8 mouse cellular contexts compared by ENCODE assay signal in the genomic region with DNA sequence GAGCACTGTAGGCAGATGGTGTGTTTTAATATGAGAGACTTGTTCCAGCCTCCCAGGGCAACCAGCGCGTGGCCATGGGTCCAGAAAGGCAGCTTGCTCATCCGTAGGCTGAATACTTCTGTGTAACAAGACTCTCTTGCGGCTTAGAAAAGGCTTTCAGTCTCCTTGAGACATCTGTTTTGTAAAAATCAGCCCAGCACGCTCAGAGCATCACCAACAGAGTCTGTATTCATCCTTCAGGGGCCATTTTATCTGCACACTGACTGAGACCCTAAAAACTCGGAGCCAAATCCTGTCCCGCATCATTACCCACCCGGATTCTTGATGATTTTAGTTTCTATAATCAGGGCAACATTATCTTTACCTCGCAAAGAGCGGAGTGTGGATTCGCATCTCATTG.
DNase-seq lines count a peak whose midpoint lies in the region; ATAC-seq and TF ChIP-seq lines count a peak whose summit lies in the region.
"Had no signal": no experiment of that assay in that cellular context is flagged by ENCODE, and none has a peak within 500 bp of the region (broad histone marks: within the 10 kb centered on the region; RNA-seq: fewer than 3 reads in every experiment).

No protein-coding gene starts in this region.

- peak overlapping the region; percentile 85 for H3K27ac ChIP-seq in embryonic facial prominence, embryonic 13.5 days
- peak overlapping the region; percentile 61; the same call in 1 of the 2 replicates for H3K27ac ChIP-seq in hindbrain, embryonic 15.5 days (replicated peaks)
- H3K27ac ChIP-seq in midbrain, postnatal 0 days (ENCODE audit: low read depth, low read length), result no peak overlapping the region

- no peak for ATAC-seq in embryonic facial prominence, embryonic 13.5 days (ENCODE audit: insufficient number of reproducible peaks, insufficient read depth, low FRiP score, low TSS enrichment, low read depth)
- peak; percentile 66 for ATAC-seq in hindbrain, embryonic 15.5 days (ENCODE audit: low FRiP score, low read depth)
- no peak for ATAC-seq in midbrain, postnatal 0 days (ENCODE audit: low FRiP score)

- H3K4me3 ChIP-seq in embryonic facial prominence, embryonic 13.5 days, result 0 out of 2 replicates have a peak overlapping the region, but pooled peaks have one; percentile 4
- H3K4me3 ChIP-seq in hindbrain, embryonic 15.5 days, result no peak overlapping the region
- 0 out of 2 replicates have a peak overlapping the region, but pooled peaks have one; percentile 3 for H3K4me3 ChIP-seq in midbrain, postnatal 0 days (ENCODE audit: low read depth, low read length)
- H3K4me3 ChIP-seq: megakaryocyte, embryonic 14.5 days had no signal

- H3K4me2 ChIP-seq in embryonic facial prominence, embryonic 13.5 days, result peak overlapping the region; percentile 45
- peak overlapping the region; percentile 47 for H3K4me2 ChIP-seq in hindbrain, embryonic 15.5 days
- H3K4me2 ChIP-seq in midbrain, postnatal 0 days (ENCODE audit: low read depth, low read length, poor library complexity, severe bottlenecking), result peak overlapping the region; percentile 35

- H3K9ac ChIP-seq in embryonic facial prominence, embryonic 13.5 days, result no peak overlapping the region
- no peak overlapping the region for H3K9ac ChIP-seq in hindbrain, embryonic 15.5 days
- H3K9ac ChIP-seq in midbrain, postnatal 0 days (replicated peaks; ENCODE audit: low read length, poor library complexity, severe bottlenecking), result no peak overlapping the region

- no peak for TF ChIP-seq CTCF in midbrain, postnatal 0 days (IDR thresholded peaks at IDR 0.05)

- H3K27me3 ChIP-seq in embryonic facial prominence, embryonic 13.5 days, result no peaks in the 10 kb centered on the region
- H3K27me3 ChIP-seq in hindbrain, embryonic 15.5 days, result no peaks in the 10 kb centered on the region
- H3K27me3 ChIP-seq in midbrain, postnatal 0 days (ENCODE audit: insufficient read depth, low read length), result no peaks in the 10 kb centered on the region; the same call in 1 of the 2 replicates
- H3K27me3 ChIP-seq: megakaryocyte, embryonic 14.5 days had no signal

- no peaks in the 10 kb centered on the region for H3K36me3 ChIP-seq in embryonic facial prominence, embryonic 13.5 days
- no peaks in the 10 kb centered on the region for H3K36me3 ChIP-seq in hindbrain, embryonic 15.5 days
- no peaks in the 10 kb centered on the region for H3K36me3 ChIP-seq in midbrain, postnatal 0 days (ENCODE audit: insufficient read depth, low read length)

- WGBS in embryonic facial prominence, embryonic 13.5 days, result 29% methylated on average over 11 of the region's 11 CpGs
- 52% methylated on average over 11 of the region's 11 CpGs for WGBS in hindbrain, embryonic 15.5 days
- WGBS in midbrain, postnatal 0 days, result 49% methylated on average over 11 of the region's 11 CpGs

- H3K4me1 ChIP-seq in embryonic facial prominence, embryonic 13.5 days, result peaks cover 29% of the 10 kb centered on the region
- H3K4me1 ChIP-seq in hindbrain, embryonic 15.5 days (replicated peaks), result peaks cover 17% of the 10 kb centered on the region
- H3K4me1 ChIP-seq in midbrain, postnatal 0 days (ENCODE audit: insufficient read depth, low read length), result no peaks in the 10 kb centered on the region
- H3K4me1 ChIP-seq: megakaryocyte, embryonic 14.5 days had no signal

- no peaks in the 10 kb centered on the region for H3K9me3 ChIP-seq in embryonic facial prominence, embryonic 13.5 days
- no peaks in the 10 kb centered on the region for H3K9me3 ChIP-seq in hindbrain, embryonic 15.5 days
- H3K9me3 ChIP-seq in midbrain, postnatal 0 days (ENCODE audit: low read length), result no peaks in the 10 kb centered on the region

- peak; percentile 33 for DNase-seq in embryo, embryonic 10.5 days (ENCODE audit: low spot score)
- peak; percentile 58 for DNase-seq in midbrain, postnatal 0 days (ENCODE audit: low spot score)
- DNase-seq in liver, result no peak
- no peak for DNase-seq in urinary bladder, postnatal 10 days (ENCODE audit: low spot score)
- no peak for DNase-seq in urinary bladder, postnatal 25 days (ENCODE audit: low spot score)

Comparison
In these comparisons a context has a peak if more than half of its experiments do, and no peak if none do; other contexts are left out.
1. DNase-seq: peak in embryo, embryonic 10.5 days (single experiment) and midbrain, postnatal 0 days (single experiment); none in liver (single experiment), urinary bladder, postnatal 10 days (single experiment) and urinary bladder, postnatal 25 days (single experiment).
2. Peak in every context shown above with its lines, with median percentiles within 50 percentile points of each other: H3K4me2 ChIP-seq.